8 mouse cellular contexts compared by ENCODE assay signal in genomic region chr5:140800288-140800923, GRCm38 (mm10). TPM values are rescaled to one million over a fixed set of nuclear protein-coding genes. Genes with fewer than 3 reads are reported as not detected.
DNase-seq lines count a peak whose midpoint lies in the region; ATAC-seq and TF ChIP-seq lines count a peak whose summit lies in the region.

No protein-coding gene starts in this region.

- no peaks in the 10 kb centered on the region for H3K9me3 ChIP-seq in hindbrain, embryonic 16.5 days (ENCODE audit: control insufficient read depth, low read length)
- H3K9me3 ChIP-seq in hindbrain, embryonic 13.5 days, result no peaks in the 10 kb centered on the region
- H3K9me3 ChIP-seq in midbrain, postnatal 0 days (ENCODE audit: low read length), result no peaks in the 10 kb centered on the region
- H3K9me3 ChIP-seq in midbrain, embryonic 11.5 days (ENCODE audit: control insufficient read depth, low read length), result no peaks in the 10 kb centered on the region
- H3K9me3 ChIP-seq in stomach, postnatal 0 days (ENCODE audit: control insufficient read depth, low read length), result no peaks in the 10 kb centered on the region
- no peaks in the 10 kb centered on the region for H3K9me3 ChIP-seq in forebrain, embryonic 16.5 days (ENCODE audit: control insufficient read depth, low read length)

- TF ChIP-seq EP300 in stomach, postnatal 0 days (optimal IDR thresholded peaks at IDR 0.05), result no peak

- no peak for ATAC-seq in hindbrain, embryonic 16.5 days
- no peak for ATAC-seq in hindbrain, embryonic 13.5 days (ENCODE audit: low FRiP score)
- ATAC-seq in midbrain, postnatal 0 days (ENCODE audit: low FRiP score), result no peak
- no peak for ATAC-seq in midbrain, embryonic 11.5 days (ENCODE audit: low FRiP score)
- 0 out of 2 replicates have a peak, but pooled peaks have one; percentile 36 for ATAC-seq in stomach, postnatal 0 days (ENCODE audit: low FRiP score, low TSS enrichment)
- ATAC-seq in forebrain, embryonic 16.5 days, result no peak

- 0 out of 2 replicates have a peak overlapping the region, but pooled peaks have one; percentile 23 for H3K27ac ChIP-seq in hindbrain, embryonic 16.5 days (ENCODE audit: low read depth, low read length)
- no peak overlapping the region for H3K27ac ChIP-seq in hindbrain, embryonic 13.5 days
- H3K27ac ChIP-seq in midbrain, postnatal 0 days (ENCODE audit: low read depth, low read length), result no peak overlapping the region
- no peak overlapping the region for H3K27ac ChIP-seq in midbrain, embryonic 11.5 days (ENCODE audit: low read depth, low read length)
- 0 out of 2 replicates have a peak overlapping the region, but pooled peaks have one; percentile 3 for H3K27ac ChIP-seq in stomach, postnatal 0 days (replicated peaks)
- no peak overlapping the region for H3K27ac ChIP-seq in forebrain, embryonic 16.5 days (ENCODE audit: low read length)

- peaks cover 7% of the 10 kb centered on the region for H3K4me1 ChIP-seq in hindbrain, embryonic 16.5 days (ENCODE audit: control insufficient read depth, insufficient read depth, low read depth, low read length)
- H3K4me1 ChIP-seq in hindbrain, embryonic 13.5 days (replicated peaks), result peaks cover 70% of the 10 kb centered on the region
- peaks cover 4% of the 10 kb centered on the region; the same call in 1 of the 2 replicates for H3K4me1 ChIP-seq in midbrain, postnatal 0 days (ENCODE audit: insufficient read depth, low read length)
- H3K4me1 ChIP-seq in midbrain, embryonic 11.5 days (ENCODE audit: control insufficient read depth, insufficient read depth, low read length), result no peaks in the 10 kb centered on the region
- no peaks in the 10 kb centered on the region for H3K4me1 ChIP-seq in stomach, postnatal 0 days (replicated peaks; ENCODE audit: control insufficient read depth, insufficient read depth)
- H3K4me1 ChIP-seq in forebrain, embryonic 16.5 days (replicated peaks; ENCODE audit: control insufficient read depth, insufficient read depth, low read length), result no peaks in the 10 kb centered on the region

- no peaks in the 10 kb centered on the region for H3K36me3 ChIP-seq in hindbrain, embryonic 16.5 days (ENCODE audit: control insufficient read depth, insufficient read depth, low read length)
- no peaks in the 10 kb centered on the region for H3K36me3 ChIP-seq in hindbrain, embryonic 13.5 days
- H3K36me3 ChIP-seq in midbrain, postnatal 0 days (ENCODE audit: insufficient read depth, low read length), result no peaks in the 10 kb centered on the region
- no peaks in the 10 kb centered on the region for H3K36me3 ChIP-seq in midbrain, embryonic 11.5 days (ENCODE audit: control insufficient read depth, insufficient read depth, low read length)
- no peaks in the 10 kb centered on the region for H3K36me3 ChIP-seq in stomach, postnatal 0 days (ENCODE audit: control insufficient read depth, insufficient read depth, low read length)
- no peaks in the 10 kb centered on the region for H3K36me3 ChIP-seq in forebrain, embryonic 16.5 days (ENCODE audit: control insufficient read depth, insufficient read depth)

- 75% methylated on average over 6 of the region's 6 CpGs for WGBS in hindbrain, embryonic 16.5 days
- 85% methylated on average over 6 of the region's 6 CpGs for WGBS in hindbrain, embryonic 13.5 days
- WGBS in midbrain, postnatal 0 days, result 72% methylated on average over 6 of the region's 6 CpGs
- 93% methylated on average over 6 of the region's 6 CpGs for WGBS in midbrain, embryonic 11.5 days
- WGBS in stomach, postnatal 0 days, result 65% methylated on average over 6 of the region's 6 CpGs
- WGBS in forebrain, embryonic 16.5 days, result 71% methylated on average over 6 of the region's 6 CpGs

- peak; percentile 57 to 84 for DNase-seq in adrenal gland, adult (ENCODE audit: inconsistent age in 2 of 2, low spot score in 1 of 2)
- no peak for DNase-seq in adrenal gland, postnatal 25 days
- peak; percentile 40 for DNase-seq in midbrain, postnatal 0 days (ENCODE audit: low spot score)
- no peak for DNase-seq in midbrain, embryonic 11.5 days (ENCODE audit: low spot score, missing footprints)
- DNase-seq in stomach, postnatal 0 days (ENCODE audit: low spot score), result no peak

- H3K4me2 ChIP-seq in hindbrain, embryonic 16.5 days (ENCODE audit: low read length), result no peak overlapping the region
- H3K4me2 ChIP-seq in hindbrain, embryonic 13.5 days, result no peak overlapping the region
- H3K4me2 ChIP-seq in midbrain, postnatal 0 days (ENCODE audit: low read depth, low read length, poor library complexity, severe bottlenecking), result no peak overlapping the region
- no peak overlapping the region for H3K4me2 ChIP-seq in midbrain, embryonic 11.5 days
- no peak overlapping the region for H3K4me2 ChIP-seq in stomach, postnatal 0 days (replicated peaks; ENCODE audit: low read depth)
- no peak overlapping the region for H3K4me2 ChIP-seq in forebrain, embryonic 16.5 days (ENCODE audit: low read length)

- H3K9ac ChIP-seq in hindbrain, embryonic 16.5 days (ENCODE audit: low read depth, low read length), result no peak overlapping the region
- H3K9ac ChIP-seq in hindbrain, embryonic 13.5 days, result no peak overlapping the region
- no peak overlapping the region for H3K9ac ChIP-seq in midbrain, postnatal 0 days (replicated peaks; ENCODE audit: low read length, poor library complexity, severe bottlenecking)
- no peak overlapping the region for H3K9ac ChIP-seq in midbrain, embryonic 11.5 days (ENCODE audit: low read length)
- no peak overlapping the region for H3K9ac ChIP-seq in stomach, postnatal 0 days (ENCODE audit: low read length)
- no peak overlapping the region for H3K9ac ChIP-seq in forebrain, embryonic 16.5 days (replicated peaks; ENCODE audit: low read depth, low read length)

- no peaks in the 10 kb centered on the region for H3K27me3 ChIP-seq in hindbrain, embryonic 16.5 days (replicated peaks; ENCODE audit: control insufficient read depth, insufficient read depth, low read length)
- H3K27me3 ChIP-seq in hindbrain, embryonic 13.5 days, result no peaks in the 10 kb centered on the region
- no peaks in the 10 kb centered on the region for H3K27me3 ChIP-seq in midbrain, postnatal 0 days (ENCODE audit: insufficient read depth, low read length)
- no peaks in the 10 kb centered on the region for H3K27me3 ChIP-seq in midbrain, embryonic 11.5 days (ENCODE audit: control insufficient read depth, insufficient read depth, low read length)
- H3K27me3 ChIP-seq in stomach, postnatal 0 days (ENCODE audit: control insufficient read depth, insufficient read depth, low read length), result no peaks in the 10 kb centered on the region
- H3K27me3 ChIP-seq in forebrain, embryonic 16.5 days (replicated peaks; ENCODE audit: control insufficient read depth, insufficient read depth, low read length), result no peaks in the 10 kb centered on the region

- TF ChIP-seq CTCF in midbrain, postnatal 0 days (IDR thresholded peaks at IDR 0.05), result no peak
- TF ChIP-seq CTCF in stomach, postnatal 0 days (IDR thresholded peaks at IDR 0.05; ENCODE audit: low read depth), result peak; percentile 28; the same call in 1 of the 2 replicates

- H3K4me3 ChIP-seq in hindbrain, embryonic 16.5 days (ENCODE audit: low read length), result no peak overlapping the region
- H3K4me3 ChIP-seq in hindbrain, embryonic 13.5 days, result no peak overlapping the region
- no peak overlapping the region for H3K4me3 ChIP-seq in midbrain, postnatal 0 days (ENCODE audit: low read depth, low read length)
- no peak overlapping the region for H3K4me3 ChIP-seq in midbrain, embryonic 11.5 days (ENCODE audit: low read depth, low read length)
- no peak overlapping the region for H3K4me3 ChIP-seq in stomach, postnatal 0 days (ENCODE audit: low read depth, low read length)
- no peak overlapping the region for H3K4me3 ChIP-seq in forebrain, embryonic 16.5 days (replicated peaks; ENCODE audit: low read length)

RNA-seq across cellular contexts. Expression of gene Gna12, which starts 29.8 kb away (rescaled TPM):
- 129 and 166 TPM in 2 replicates for total RNA-seq in adrenal gland, postnatal 25 days (2021)
- polyA plus RNA-seq in hindbrain, embryonic 16.5 days (2015; fragmentation: Nextera tagmentation; extraction: Ambion mirVana), result 10.3 and 11.1 TPM in 2 replicates
- 11.9 and 12.1 TPM in 2 replicates for polyA plus RNA-seq in hindbrain, embryonic 13.5 days (2015; fragmentation: Nextera tagmentation; extraction: Ambion mirVana)
- total RNA-seq in midbrain, postnatal 0 days (2014; rRNA removed), result 115 and 152 TPM in 2 replicates
- polyA plus RNA-seq in midbrain, postnatal 0 days (2015; fragmentation: Nextera tagmentation; extraction: Ambion mirVana), result 26.5 and 28.0 TPM in 2 replicates
- 25.8 and 33.4 TPM in 2 replicates for polyA plus RNA-seq in midbrain, embryonic 11.5 days (2014; fragmentation: Nextera tagmentation; extraction: Ambion mirVana)
- 19.6 and 24.8 TPM in 2 replicates for polyA plus RNA-seq in stomach, postnatal 0 days (2015; fragmentation: Nextera tagmentation; extraction: Ambion mirVana)
- 13.5 and 14.4 TPM in 2 replicates for polyA plus RNA-seq in forebrain, embryonic 16.5 days (2015; fragmentation: Nextera tagmentation; extraction: Ambion mirVana)

Comparison
In these comparisons a context has a peak if more than half of its experiments do, and no peak if none do; other contexts are left out.
1. DNase-seq: peak in adrenal gland, adult (2 of 2) and midbrain, postnatal 0 days (single experiment); none in adrenal gland, postnatal 25 days (single experiment), midbrain, embryonic 11.5 days (single experiment) and stomach, postnatal 0 days (single experiment).
2. H3K27ac ChIP-seq: peak in hindbrain, embryonic 16.5 days (single experiment) and stomach, postnatal 0 days (single experiment); none in hindbrain, embryonic 13.5 days (single experiment), midbrain, postnatal 0 days (single experiment), midbrain, embryonic 11.5 days (single experiment) and forebrain, embryonic 16.5 days (single experiment).